Mouse (Mus musculus) neural tube, embryonic 14.5 days (tissue): ENCODE measurements around the gene Gm10424. TPM values are rescaled to one million over a fixed set of nuclear protein-coding genes. Genes with fewer than 3 reads are reported as not detected.
"Not testable (repeated sequence)": the region's sequence is repeated elsewhere in the genome, so short reads cannot be mapped to it uniquely, and the experiment has no call there.

Experiments
- ATAC-seq: fragments of 200-750 bp; cut with Nextera tagmentation; 2 replicates; pipeline ENCODE4 v1.8.0; 2017; ENCODE audit warnings: low read depth, mild to moderate bottlenecking, moderate TSS enrichment, moderate library complexity
- H3K27ac ChIP-seq: fragments of 300-500 bp; sonication (generic); 2 replicates; pipeline ENCODE4 v1.5.1; 2014; ENCODE audit warnings: low read depth, mild to moderate bottlenecking, control low read depth, low read length, moderate library complexity, mixed read lengths
- H3K27me3 ChIP-seq: fragments of 300-500 bp; sonication (generic); 2 replicates; pipeline ENCODE4 v1.6.1; 2014; ENCODE audit warnings: low read length; ENCODE audit not compliant: control insufficient read depth, insufficient read depth
- H3K36me3 ChIP-seq: fragments of 300-500 bp; sonication (generic); 2 replicates; pipeline ENCODE4 v1.6.1; 2014; ENCODE audit warnings: low read length, mixed read lengths; ENCODE audit not compliant: control insufficient read depth, insufficient read depth
- H3K4me1 ChIP-seq: fragments of 300-500 bp; sonication (generic); 2 replicates; pipeline ENCODE4 v1.6.1; 2014; ENCODE audit warnings: low read length; ENCODE audit not compliant: control insufficient read depth, insufficient read depth
- H3K4me2 ChIP-seq: fragments of 300-500 bp; sonication (generic); 2 replicates; pipeline ENCODE4 v1.6.1; 2014; ENCODE audit warnings: mild to moderate bottlenecking, low read depth, low read length, control low read depth
- H3K4me3 ChIP-seq: fragments of 300-500 bp; sonication (generic); 2 replicates; pipeline ENCODE4 v1.5.1; 2014; ENCODE audit warnings: low read depth, low read length, control low read depth, mixed read lengths
- H3K9ac ChIP-seq: fragments of 300-500 bp; sonication (generic); replicated peaks from 2 replicates; pipeline ENCODE4 v1.6.1; 2014; ENCODE audit warnings: low read depth, mild to moderate bottlenecking, control low read depth, low read length, mixed read lengths
- H3K9me3 ChIP-seq: fragments of 300-500 bp; sonication (generic); 2 replicates; pipeline ENCODE4 v1.6.1; 2016; ENCODE audit warnings: low read length; ENCODE audit not compliant: control insufficient read depth
- whole genome bisulfite sequencing: fragments of 180-500 bp; shearing (Covaris S2); extraction: QIAGEN DNeasy Blood & Tissue Kit; methylation state at CpG from one replicate; pipeline ENCODE4 v1.1.7; 2014; 5-methylcytosine and 5-hydroxymethylcytosine counted together
- polyA plus RNA-seq: library from polyadenylated mRNA; unstranded; fragments of >200 nt; fragmentation: Nextera tagmentation; extraction: Ambion mirVana; gene quantifications from 2 replicates; pipeline ENCODE4 v1.2.1, GENCODE M21; 2014

Gene Gm10424
- polyA plus RNA-seq, result not detected in 2 replicates

- not testable (repeated sequence) for H3K9me3 ChIP-seq, H3K9ac ChIP-seq, ATAC-seq, H3K4me3 ChIP-seq, H3K4me2 ChIP-seq, H3K27ac ChIP-seq, H3K36me3 ChIP-seq, H3K27me3 ChIP-seq, H3K4me1 ChIP-seq
- WGBS, result no CpG with 5 or more reads among the region's 1 CpGs
These were observed at the start of gene Gm10424 for GRCm38 (mm10) chr5:95272668-95273067. Gene Gm10424 (minus strand): TSS chr5:95272768.

- H3K36me3 ChIP-seq, H3K9me3 ChIP-seq, H3K4me3 ChIP-seq, H3K9ac ChIP-seq, ATAC-seq, H3K27me3 ChIP-seq, H3K4me1 ChIP-seq, H3K4me2 ChIP-seq, H3K27ac ChIP-seq: not testable (repeated sequence)
- WGBS, result 66% methylated on average over 2 of the region's 2 CpGs
These were observed 33.0 kb upstream of the Gm10424 start, which contains the start of gene Gm3259 for GRCm38 (mm10) chr5:95305611-95306010. Gene Gm3259 (plus strand): TSS chr5:95305911.

Other genes with a start within 250 kb of the Gm10424 start
- not detected in 2 replicates for gene Gm7942, start 165.8 kb downstream of the Gm10424 start, polyA plus RNA-seq
- gene Gm16513, start 90.1 kb downstream of the Gm10424 start, polyA plus RNA-seq, result not detected in 2 replicates
- not detected in 2 replicates for gene Gm3259, start 33.1 kb upstream of the Gm10424 start, polyA plus RNA-seq
- gene D5Ertd577e, start 184.0 kb upstream of the Gm10424 start, polyA plus RNA-seq, result not detected in 2 replicates
- gene Gm3286, start 238.0 kb upstream of the Gm10424 start, polyA plus RNA-seq, result not detected in 2 replicates